Mouse (Mus musculus) pancreas, adult 10 weeks (tissue): ENCODE results near the gene Pcare. TPM values are rescaled to one million over a fixed set of nuclear protein-coding genes. Genes with fewer than 3 reads are reported as not detected.

Experiments
- polyA plus RNA-seq: library from polyadenylated mRNA; stranded (reverse); fragments of 350-450 nt; fragmentation: Illumina TruSeq; extraction: RNeasy Lipid Tissue Mini Kit (QIAGEN cat#74804); gene quantifications from one replicate; pipeline ENCODE4 v1.2.3, GENCODE M21; 2015; ENCODE audit warnings: low read depth, low replicate concordance; ENCODE audit not compliant: insufficient read depth

Gene Pcare
- polyA plus RNA-seq = not detected

DNA sequence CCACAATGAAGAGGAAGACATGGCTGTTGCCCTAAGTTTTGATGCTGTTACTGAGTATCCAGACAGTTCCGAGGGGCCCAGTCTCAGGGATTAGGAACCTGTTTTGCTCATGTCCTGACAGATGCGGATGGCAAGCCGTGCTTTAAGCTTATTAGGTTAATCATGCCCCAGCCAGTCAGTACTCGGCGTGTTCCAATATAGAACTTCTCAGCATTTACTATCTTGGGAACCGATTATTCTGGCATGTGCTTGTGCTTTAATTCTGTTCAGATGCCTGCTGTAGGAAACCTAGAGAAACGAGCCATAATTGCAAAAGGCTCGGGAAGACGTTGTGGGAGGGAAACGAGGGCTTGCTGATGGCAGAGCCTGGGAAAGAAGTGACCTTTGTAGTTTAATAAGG lies at the start of gene Pcare:
Gene Pcare (minus strand): TSS at position 64 of the 400 bp plus-strand sequence.

DNA sequence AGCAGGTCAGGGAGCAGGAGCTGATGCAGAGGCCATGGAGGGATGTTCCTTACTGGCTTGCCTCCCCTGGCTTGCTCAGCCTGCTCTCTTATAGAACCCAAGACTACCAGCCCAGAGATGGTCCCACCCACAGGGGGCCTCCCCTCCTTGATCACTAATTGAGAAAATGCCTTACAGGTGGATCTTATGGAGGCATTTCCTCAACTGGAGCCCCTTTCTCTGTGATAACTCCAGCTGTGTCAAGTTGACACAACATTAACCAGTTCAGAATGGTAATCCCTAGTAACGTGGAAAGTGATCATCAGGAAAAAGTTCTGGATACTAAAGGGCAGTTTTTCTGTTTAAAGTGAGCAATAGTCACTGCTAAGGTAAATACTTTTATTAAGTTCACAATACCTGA lies 15.5 kb upstream of the Pcare start, which contains the start of gene Clip4:
Gene Clip4 (plus strand): TSS at position 301 of the 400 bp plus-strand sequence.

Other genes starting within 250 kb of the Pcare start
- not detected for gene Ndc80, start 226.0 kb downstream of the Pcare start, polyA plus RNA-seq
- gene Spdya, start 200.8 kb downstream of the Pcare start, polyA plus RNA-seq = not detected
- 19.9 TPM for gene Wdr43, start 137.0 kb downstream of the Pcare start, polyA plus RNA-seq
- not detected for gene Togaram2, start 79.6 kb downstream of the Pcare start, polyA plus RNA-seq
- 1.5 TPM for gene Clip4, start 15.6 kb upstream of the Pcare start, polyA plus RNA-seq